Mouse (Mus musculus) heart, postnatal 0 days (tissue): ENCODE data around the gene Flrt1. TPM values are rescaled to one million over a fixed set of nuclear protein-coding genes. Genes with fewer than 3 reads are reported as not detected.

Experiments used
- ATAC-seq: fragments of 200-750 bp; cut with Nextera tagmentation; 2 replicates; pipeline ENCODE4 v1.8.0; 2017; ENCODE audit warnings: low read depth, moderate number of reproducible peaks, moderate library complexity; ENCODE audit not compliant: insufficient read depth
- DNase-seq: peaks from one replicate; pipeline ENCODE4 v3.0.0-alpha.2; 2016; ENCODE audit warnings: low spot score
- H3K27ac ChIP-seq: fragments of 300-500 bp; sonication (generic); 2 replicates; pipeline ENCODE4 v1.5.1; 2014; ENCODE audit warnings: low read depth, mild to moderate bottlenecking
- H3K27me3 ChIP-seq: fragments of 300-500 bp; sonication (generic); 2 replicates; pipeline ENCODE4 v1.6.1; 2014; ENCODE audit warnings: low read length, mixed read lengths; ENCODE audit not compliant: control insufficient read depth, insufficient read depth
- H3K36me3 ChIP-seq: fragments of 300-500 bp; sonication (generic); replicated peaks from 2 replicates; pipeline ENCODE4 v1.6.1; 2014; ENCODE audit warnings: low read length, mixed read lengths; ENCODE audit not compliant: control insufficient read depth, insufficient read depth
- H3K4me1 ChIP-seq: fragments of 300-500 bp; sonication (generic); 2 replicates; pipeline ENCODE4 v1.6.1; 2014; ENCODE audit warnings: antibody characterized with exemption; ENCODE audit not compliant: control insufficient read depth, insufficient read depth
- H3K4me2 ChIP-seq: fragments of 300-500 bp; sonication (generic); 2 replicates; pipeline ENCODE4 v1.6.1; 2014; ENCODE audit warnings: low read depth, mild to moderate bottlenecking, low read length, moderate library complexity
- H3K4me3 ChIP-seq: fragments of 300-500 bp; sonication (generic); 2 replicates; pipeline ENCODE4 v1.5.1; 2014; ENCODE audit warnings: low read depth, low read length
- H3K9ac ChIP-seq: fragments of 300-500 bp; sonication (generic); replicated peaks from 2 replicates; pipeline ENCODE4 v1.6.1; 2014; ENCODE audit warnings: low read depth, low read length, mixed read lengths
- H3K9me3 ChIP-seq: fragments of 300-500 bp; sonication (generic); replicated peaks from 2 replicates; pipeline ENCODE4 v1.6.1; 2016; ENCODE audit warnings: low read length; ENCODE audit not compliant: control insufficient read depth
- CTCF ChIP-seq: IDR thresholded peaks from 2 replicates; pipeline ENCODE4 v1.5.1; 2016; ENCODE audit warnings: antibody characterized with exemption, control low read depth, low read depth
- EP300 ChIP-seq: IDR thresholded peaks from 2 replicates; pipeline ENCODE4 v1.6.1; 2016; ENCODE audit warnings: antibody characterized with exemption, low read depth
- WGBS: fragments of 180-500 bp; shearing (Covaris S2); extraction: QIAGEN DNeasy Blood & Tissue Kit; methylation state at CpG from one replicate; pipeline ENCODE4 v1.1.7; 2014; 5-methylcytosine and 5-hydroxymethylcytosine counted together
- polyA plus RNA-seq: library from polyadenylated mRNA; unstranded; fragments of >200 nt; fragmentation: Nextera tagmentation; extraction: Ambion mirVana; gene quantifications from 2 replicates; pipeline ENCODE4 v1.2.1, GENCODE M21; 2015
- total RNA-seq: library from RNA; depleted of rRNA; stranded (reverse); fragments of >200 nt; gene quantifications from 2 replicates; pipeline ENCODE4 v1.2.3, GENCODE M21; 2014; ENCODE audit warnings: low replicate concordance

The Flrt1 gene
- total and polyA plus RNA-seq, 2 experiments from 2014 or later = 0.23 to 1.0 TPM

- Histone ChIP-seq H3K4me2 (no peak overlapping the region), H3K27me3 (no peaks in the 10 kb centered on the region), H3K36me3 (no peaks in the 10 kb centered on the region), H3K4me3 (no peak overlapping the region), H3K27ac (no peak overlapping the region), H3K9me3 (no peaks in the 10 kb centered on the region), H3K9ac (no peak overlapping the region), H3K4me1 (peaks cover 16% of the 10 kb centered on the region)
- DNase-seq (peak; percentile 60), ATAC-seq (peak; percentile 45)
- 10% methylated on average over 14 of the region's 14 CpGs for WGBS
- no peak for TF ChIP-seq EP300
- peak; percentile 84 for TF ChIP-seq CTCF
Observed at GRCm38 (mm10) chr19:7068136-7068535, 37.4 kb downstream of the Flrt1 start.

DNA sequence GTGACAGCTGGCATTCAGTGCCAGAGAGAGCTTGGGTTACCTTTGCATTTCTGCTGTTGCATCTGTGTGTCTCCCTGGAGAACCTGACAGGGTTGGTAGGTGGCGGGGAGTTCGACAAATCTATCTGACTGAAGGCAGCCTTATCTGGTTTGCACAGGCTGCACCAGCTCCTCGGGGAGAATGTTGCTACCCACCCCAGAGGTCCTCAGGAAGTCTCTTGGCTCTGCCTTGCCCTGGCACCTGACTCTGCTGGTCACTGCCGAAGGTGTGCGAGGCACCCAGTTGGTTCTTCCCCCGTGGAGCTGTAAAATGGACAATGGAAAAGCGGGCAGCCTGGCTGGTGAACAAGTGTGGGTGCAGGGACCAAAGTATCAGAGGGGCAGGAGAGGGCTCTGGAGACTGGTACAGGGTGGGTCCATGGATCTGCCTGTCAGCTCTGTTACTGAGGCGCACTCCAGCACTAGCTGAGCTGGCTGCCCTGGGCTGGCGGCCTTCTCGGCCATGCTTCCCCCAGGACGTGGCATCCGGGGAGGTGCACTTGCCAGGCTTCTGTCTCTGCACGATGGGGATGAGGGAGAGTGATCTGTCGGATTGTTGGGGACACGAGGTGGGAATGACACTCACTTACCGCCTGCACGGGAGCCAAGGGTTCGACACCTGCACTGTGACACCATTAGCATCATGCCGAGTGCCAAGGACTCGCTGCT, 38.0 kb downstream of the Flrt1 start:
- H3K4me2 ChIP-seq = no peak overlapping the region
- ATAC-seq = no peak
- no peaks in the 10 kb centered on the region for H3K27me3 ChIP-seq
- no peak overlapping the region for H3K9ac ChIP-seq
- no peaks in the 10 kb centered on the region for H3K36me3 ChIP-seq
- H3K9me3 ChIP-seq = no peaks in the 10 kb centered on the region
- H3K4me3 ChIP-seq = no peak overlapping the region
- no peak for TF ChIP-seq CTCF
- TF ChIP-seq EP300 = no peak
- DNase-seq = no peak
- H3K27ac ChIP-seq = no peak overlapping the region
- 49% methylated on average over 20 of the region's 20 CpGs for WGBS
- H3K4me1 ChIP-seq = peaks cover 12% of the 10 kb centered on the region

GRCm38 (mm10) chr19:7066828-7067342, 38.6 kb downstream of the Flrt1 start:
- H3K27ac ChIP-seq = no peak overlapping the region

DNA sequence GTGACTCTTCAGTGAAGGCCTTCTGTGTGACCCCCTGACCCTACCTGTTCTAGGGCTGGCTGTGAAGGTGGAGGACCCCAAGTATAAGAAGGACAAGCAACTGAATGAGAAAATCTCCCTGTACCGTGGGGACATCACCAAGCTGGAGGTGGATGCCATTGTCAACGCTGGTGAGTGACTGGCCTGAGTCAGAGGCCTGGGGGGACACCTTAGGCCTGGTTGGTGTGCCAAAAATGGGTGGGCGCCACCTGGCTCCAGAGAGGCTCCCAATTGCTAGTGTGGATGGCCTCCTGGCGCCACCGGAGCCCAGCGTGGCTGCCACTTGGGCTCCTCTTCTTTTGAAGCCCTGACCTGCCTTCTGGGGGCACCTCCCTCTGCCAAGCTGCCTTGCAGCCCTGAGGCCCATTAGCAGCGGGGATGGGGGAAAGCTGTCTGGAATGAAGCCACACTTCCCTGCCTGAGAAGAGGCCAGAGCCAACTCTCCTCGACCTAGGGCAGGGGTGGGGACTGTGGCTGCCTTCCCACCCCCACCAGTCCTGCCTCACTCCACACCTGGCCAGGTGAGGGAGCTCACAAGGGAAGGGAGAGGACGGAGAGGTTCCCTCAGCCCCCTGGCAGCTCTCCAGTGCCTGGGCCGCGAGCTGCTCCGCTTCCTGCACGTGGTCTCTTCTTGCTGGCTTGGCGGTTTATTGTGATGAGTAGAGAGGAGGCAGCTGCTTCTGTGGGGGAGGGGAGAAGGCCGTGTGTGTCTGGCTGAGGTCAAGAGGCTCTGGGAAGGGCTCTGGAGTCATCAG, 39.3 kb downstream of the Flrt1 start:
- Histone ChIP-seq H3K27me3 (no peaks in the 10 kb centered on the region), H3K9ac (no peak overlapping the region), H3K27ac (0 out of 2 replicates have a peak overlapping the region, but pooled peaks have one; percentile 18), H3K36me3 (no peaks in the 10 kb centered on the region), H3K9me3 (no peaks in the 10 kb centered on the region), H3K4me2 (no peak overlapping the region), H3K4me3 (no peak overlapping the region), H3K4me1 (peaks cover 12% of the 10 kb centered on the region)
- DNase-seq (no peak), ATAC-seq (no peak)
- TF ChIP-seq EP300 (no peak), CTCF (no peak)
- 29% methylated on average over 15 of the region's 15 CpGs for WGBS

More at GRCm38 (mm10) chr19:7066828-7067342, 38.6 kb downstream of the Flrt1 start:
- ATAC-seq (no peak), DNase-seq (no peak)
- Histone ChIP-seq H3K4me1 (peaks cover 12% of the 10 kb centered on the region), H3K4me2 (no peak overlapping the region), H3K4me3 (no peak overlapping the region), H3K27me3 (no peaks in the 10 kb centered on the region), H3K9me3 (no peaks in the 10 kb centered on the region), H3K9ac (no peak overlapping the region), H3K36me3 (no peaks in the 10 kb centered on the region)
- TF ChIP-seq EP300 (no peak), CTCF (no peak)
- WGBS = 35% methylated on average over 7 of the region's 8 CpGs

GRCm38 (mm10) chr19:7064571-7064970, 41.0 kb downstream of the Flrt1 start:
- Histone ChIP-seq H3K4me1 (peaks cover 12% of the 10 kb centered on the region), H3K9me3 (no peaks in the 10 kb centered on the region), H3K4me2 (no peak overlapping the region), H3K27ac (no peak overlapping the region), H3K4me3 (no peak overlapping the region), H3K27me3 (no peaks in the 10 kb centered on the region), H3K36me3 (no peaks in the 10 kb centered on the region), H3K9ac (no peak overlapping the region)
- DNase-seq = peak; percentile 78
- peak; percentile 71 for ATAC-seq
- 2% methylated on average over 3 of the region's 3 CpGs for WGBS
- TF ChIP-seq EP300 (no peak), CTCF (peak; percentile 99)
